Mouse (Mus musculus) lung, adult 2 months (tissue): ENCODE measurements around the gene Arhgap15.

Experiments
- CTCF ChIP-seq: fragments of 200-500 bp; IDR thresholded peaks from 2 replicates; pipeline ENCODE4 v1.5.1; 2011; ENCODE audit warnings: mild to moderate bottlenecking, low read length, control low read depth; ENCODE audit not compliant: insufficient read depth
- POLR2A ChIP-seq: fragments of 200-500 bp; IDR thresholded peaks from 2 replicates; pipeline ENCODE4 v1.6.1; 2011; ENCODE audit warnings: low read depth, mild to moderate bottlenecking, control low read depth, low read length, borderline replicate concordance; ENCODE audit errors: extremely low read depth

- TF ChIP-seq CTCF (no peak), POLR2A (no peak)
These were observed 41.5 kb downstream of the Arhgap15 start for GRCm38 (mm10) chr2:43790049-43790693.
